Mouse (Mus musculus) embryonic fibroblast, embryonic 13.5 days (primary cell): ENCODE results near the gene Dnajb3.

ENCODE experiments used
- CTCF ChIP-seq: IDR thresholded peaks from 2 replicates; pipeline ENCODE4 v1.5.1; 2011; ENCODE audit warnings: mild to moderate bottlenecking, control low read depth, low read length, moderate library complexity, borderline replicate concordance; ENCODE audit not compliant: insufficient read depth
- POLR2A ChIP-seq: IDR thresholded peaks from 2 replicates; pipeline ENCODE4 v1.6.1; 2011; ENCODE audit warnings: low read depth, mild to moderate bottlenecking, control low read depth, low read length, moderate library complexity

- TF ChIP-seq CTCF, result no peak
- no peak for TF ChIP-seq POLR2A
Observed at GRCm38 (mm10) chr1:88211812-88212211, 6.2 kb upstream of the Dnajb3 start, which contains the start of gene Ugt1a1.
